Mouse (Mus musculus): ENCODE data around the gene Acot6. TPM values are rescaled to one million over a fixed set of nuclear protein-coding genes. Genes with fewer than 3 reads are reported as not detected.

Gene Acot6
- total and polyA plus RNA-seq, 3 experiments = 3.2 to 3.3 TPM; not detected in 1

GRCm38 (mm10) chr12:84149971-84150370 is 49.5 kb downstream of the Acot6 start:
- no peak for DNase-seq (ENCODE audit: low read depth, low spot score)
- Histone ChIP-seq H3K79me2 (ENCODE audit: control insufficient read depth, insufficient read depth, low read length, poor library complexity) (no peaks in the 10 kb centered on the region), H3K27me3 (ENCODE audit: control insufficient read depth in 1 of 2, insufficient read depth in 2 of 2, low read length in 2 of 2) (no peaks in the 10 kb centered on the region), H3K9ac (ENCODE audit: control insufficient read depth, low read depth, low read length, poor library complexity, severe bottlenecking) (no peak overlapping the region), H3K27ac (ENCODE audit: control insufficient read depth, low read depth, low read length) (no peak overlapping the region), H3K36me3 (ENCODE audit: control insufficient read depth in 1 of 2, insufficient read depth in 2 of 2, low read length in 2 of 2) (peaks cover 8 to 24% of the 10 kb centered on the region in 2 experiments), H3K9me3 (replicated peaks; ENCODE audit: insufficient read depth, low read length) (no peaks in the 10 kb centered on the region), H3K4me1 (ENCODE audit: control insufficient read depth in 1 of 2, insufficient read depth in 2 of 2, low read length in 2 of 2) (peaks cover 12 to 23% of the 10 kb centered on the region in 2 experiments), H3K4me3 (ENCODE audit: control insufficient read depth in 1 of 2, insufficient read depth in 1 of 2, low read depth in 2 of 2, low read length in 2 of 2) (no peak overlapping the region)
- no peak for TF ChIP-seq UBTF (IDR thresholded peaks at IDR 0.05; ENCODE audit: borderline replicate concordance, insufficient read depth, low read depth, low read length)
- TF ChIP-seq NRF1 (IDR thresholded peaks at IDR 0.05; ENCODE audit: insufficient read depth, low read depth, low read length, poor library complexity, severe bottlenecking) = no peak
- TF ChIP-seq ZC3H11A (IDR thresholded peaks at IDR 0.05; ENCODE audit: low read depth, low read length) = no peak
- TF ChIP-seq MYB (IDR thresholded peaks at IDR 0.05; ENCODE audit: low read depth, low read length) = no peak

GRCm38 (mm10) chr12:84150976-84151375 is 50.5 kb downstream of the Acot6 start:
- no peaks in the 10 kb centered on the region for H3K27me3 ChIP-seq (ENCODE audit: control insufficient read depth in 1 of 2, insufficient read depth in 2 of 2, low read length in 2 of 2)
- no peak overlapping the region for H3K4me3 ChIP-seq (ENCODE audit: control insufficient read depth in 1 of 2, insufficient read depth in 1 of 2, low read depth in 2 of 2, low read length in 2 of 2)
- peaks cover 12 to 23% of the 10 kb centered on the region in 2 experiments for H3K4me1 ChIP-seq (ENCODE audit: control insufficient read depth in 1 of 2, insufficient read depth in 2 of 2, low read length in 2 of 2)
- H3K27ac ChIP-seq (ENCODE audit: control insufficient read depth, low read depth, low read length) = peak overlapping the region; percentile 67
- H3K79me2 ChIP-seq (ENCODE audit: control insufficient read depth, insufficient read depth, low read length, poor library complexity) = no peaks in the 10 kb centered on the region
- DNase-seq (ENCODE audit: low read depth, low spot score) = peak; percentile 91
- H3K36me3 ChIP-seq (ENCODE audit: control insufficient read depth in 1 of 2, insufficient read depth in 2 of 2, low read length in 2 of 2) = peaks cover 12 to 24% of the 10 kb centered on the region in 2 experiments
- no peak overlapping the region for H3K9ac ChIP-seq (ENCODE audit: control insufficient read depth, low read depth, low read length, poor library complexity, severe bottlenecking)
- no peaks in the 10 kb centered on the region for H3K9me3 ChIP-seq (replicated peaks; ENCODE audit: insufficient read depth, low read length)
- TF ChIP-seq SMC3 (IDR thresholded peaks at IDR 0.05; ENCODE audit: low read depth, low read length) (no peak), BHLHE40 (IDR thresholded peaks at IDR 0.05; ENCODE audit: borderline replicate concordance, low read depth, low read length) (no peak), CTCF (IDR thresholded peaks at IDR 0.05 in 2 of 3, conservative IDR thresholded peaks at IDR 0.05 in 1 of 3; ENCODE audit: control insufficient read depth in 1 of 3, insufficient read depth in 1 of 3, low read depth in 2 of 3, low read length in 3 of 3, poor library complexity in 1 of 3, severe bottlenecking in 1 of 3) (no peak), NRF1 (IDR thresholded peaks at IDR 0.05; ENCODE audit: insufficient read depth, low read depth, low read length, poor library complexity, severe bottlenecking) (no peak), ELF1 (IDR thresholded peaks at IDR 0.05; ENCODE audit: low read depth, low read length) (0 out of 2 replicates have a peak, but pooled peaks have one; percentile 48), TAL1 (IDR thresholded peaks at IDR 0.05; ENCODE audit: low read length) (peak; percentile 81), ZKSCAN1 (IDR thresholded peaks at IDR 0.05; ENCODE audit: low read depth, low read length) (no peak), ZNF384 (IDR thresholded peaks at IDR 0.05; ENCODE audit: low read depth, low read length) (no peak), CHD1 (IDR thresholded peaks at IDR 0.05; ENCODE audit: low read depth, low read length) (no peak), JUND (IDR thresholded peaks at IDR 0.05; ENCODE audit: low read depth, low read length) (no peak), MAFK (IDR thresholded peaks at IDR 0.05; ENCODE audit: borderline replicate concordance, low read depth, low read length) (no peak), ETS1 (IDR thresholded peaks at IDR 0.05; ENCODE audit: low read depth, low read length) (peak; percentile 84), USF2 (IDR thresholded peaks at IDR 0.05; ENCODE audit: borderline replicate concordance in 1 of 2, insufficient read depth in 1 of 2, low read depth in 1 of 2, low read length in 2 of 2) (no peak), ZC3H11A (IDR thresholded peaks at IDR 0.05; ENCODE audit: low read depth, low read length) (no peak), KAT2A (conservative IDR thresholded peaks at IDR 0.05; ENCODE audit: low read depth, low read length) (no peak), EP300 (IDR thresholded peaks at IDR 0.05; ENCODE audit: low read depth in 1 of 2, low read length in 2 of 2) (peak; percentile 68 to 78), GATA1 (IDR thresholded peaks at IDR 0.05; ENCODE audit: low read depth, low read length) (peak; percentile 86), USF1 (IDR thresholded peaks at IDR 0.05; ENCODE audit: low read depth, low read length) (no peak), POLR2AphosphoS2 (IDR thresholded peaks at IDR 0.05; ENCODE audit: low read length) (peak; percentile 41; the same call in 1 of the 2 replicates), NELFE (IDR thresholded peaks at IDR 0.05; ENCODE audit: low read depth, low read length) (no peak), MYB (IDR thresholded peaks at IDR 0.05; ENCODE audit: low read depth, low read length) (no peak), MAX (IDR thresholded peaks at IDR 0.05; ENCODE audit: low read length) (no peak), E2F4 (IDR thresholded peaks at IDR 0.05; ENCODE audit: borderline replicate concordance, low read depth, low read length) (no peak), TCF12 (IDR thresholded peaks at IDR 0.05; ENCODE audit: low read depth, low read length) (peak; percentile 80), HCFC1 (IDR thresholded peaks at IDR 0.05; ENCODE audit: low read depth, low read length) (no peak), UBTF (IDR thresholded peaks at IDR 0.05; ENCODE audit: borderline replicate concordance, insufficient read depth, low read depth, low read length) (no peak), RCOR1 (IDR thresholded peaks at IDR 0.05; ENCODE audit: low read depth, low read length) (no peak), SIN3A (IDR thresholded peaks at IDR 0.05; ENCODE audit: low read length) (peak; percentile 68), POLR2A (IDR thresholded peaks at IDR 0.05; ENCODE audit: control insufficient read depth in 1 of 2, insufficient read depth in 1 of 2, low read depth in 1 of 2, low read length in 2 of 2, poor library complexity in 1 of 2) (no peak), MXI1 (IDR thresholded peaks at IDR 0.05; ENCODE audit: low read depth, low read length) (peak; percentile 33; the same call in 1 of the 2 replicates), GABPA (IDR thresholded peaks at IDR 0.05; ENCODE audit: low read depth, low read length) (no peak)
